Mouse (Mus musculus): ENCODE data around the gene Gramd1a. TPM values are rescaled to one million over a fixed set of nuclear protein-coding genes. Genes with fewer than 3 reads are reported as not detected.

Gene Gramd1a
- polyA plus RNA-seq, 1 experiment from 2014 or later = 231 TPM

DNA sequence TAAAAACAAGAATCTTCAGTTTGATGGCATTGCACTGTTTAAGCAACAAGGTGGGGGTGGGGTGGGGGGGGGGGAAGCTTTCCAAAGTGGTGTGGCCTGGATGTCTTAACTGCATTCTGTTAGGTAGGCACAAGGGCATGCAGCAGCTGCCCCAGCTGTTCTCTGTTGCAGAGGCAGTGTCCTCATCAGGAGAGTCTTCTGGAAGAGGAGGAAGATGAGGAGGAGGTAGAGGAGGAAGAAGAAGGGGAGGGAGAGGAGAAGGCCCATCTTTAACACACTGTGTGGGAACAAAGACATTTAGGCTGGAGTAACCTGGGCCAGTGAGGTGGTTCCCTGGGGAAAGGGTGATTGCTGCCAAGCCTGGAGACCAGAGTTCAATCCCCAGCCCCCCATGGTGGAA, 73.6 kb downstream of the Gramd1a start:
- Histone ChIP-seq H3K9me3 (no peaks in the 10 kb centered on the region; the same call in 1 of the 2 replicates), H3K4me3 (no peak overlapping the region), H3K4me2 (no peak overlapping the region), H3K4me1 (replicated peaks) (peaks cover 22% of the 10 kb centered on the region), H3K36me3 (no peaks in the 10 kb centered on the region), H3K27me3 (no peaks in the 10 kb centered on the region), H3K9ac (no peak overlapping the region), H3K27ac (no peak overlapping the region)
- no peak for ATAC-seq (ENCODE audit: low FRiP score)

DNA sequence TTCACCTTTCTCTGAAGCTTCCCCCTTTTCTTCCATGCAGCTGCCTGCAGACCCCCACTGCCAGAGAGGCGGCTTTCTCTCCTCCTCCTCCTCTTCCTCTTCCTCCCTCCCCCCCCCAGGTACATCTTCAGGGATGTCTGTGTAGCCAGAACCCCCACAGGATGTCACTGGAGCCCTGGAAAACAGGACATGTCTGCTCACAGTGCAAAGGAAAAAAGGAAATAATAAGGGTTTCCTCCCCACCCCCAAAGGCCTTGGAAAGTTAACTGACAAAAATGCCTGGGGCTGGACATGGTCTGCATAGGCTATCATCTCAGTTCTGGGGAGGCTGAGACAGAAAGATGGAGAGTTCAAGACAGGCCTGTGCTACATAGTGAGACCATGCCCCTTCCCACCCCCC, 74.6 kb downstream of the Gramd1a start:
- no peak for ATAC-seq (ENCODE audit: low FRiP score)
- 29% methylated on average over 1 of the region's 1 CpGs for WGBS
- no peak overlapping the region for H3K9ac ChIP-seq

DNA sequence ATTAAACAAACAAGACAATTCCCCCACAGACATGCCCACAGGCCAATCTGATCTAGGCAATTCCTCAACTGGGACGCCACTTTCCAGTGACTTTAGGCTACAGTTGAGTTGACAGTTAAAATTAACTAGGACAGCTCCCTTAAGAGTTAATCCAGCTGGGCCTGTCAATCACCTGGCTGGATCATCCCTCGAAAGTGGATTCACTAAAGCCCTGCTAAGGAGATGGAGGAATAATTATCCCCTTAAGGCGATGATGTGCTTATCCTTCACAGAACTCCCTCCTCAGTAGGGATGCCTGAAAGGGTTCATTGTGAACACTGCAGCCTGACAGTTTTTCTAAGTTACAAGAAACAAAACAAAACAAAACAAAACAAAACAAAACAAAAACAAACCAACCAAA, 75.1 kb downstream of the Gramd1a start:
- WGBS = 46% methylated on average over 3 of the region's 3 CpGs
- Histone ChIP-seq H3K27me3 (no peaks in the 10 kb centered on the region), H3K4me2 (no peak overlapping the region), H3K4me1 (replicated peaks) (peaks cover 22% of the 10 kb centered on the region), H3K27ac (no peak overlapping the region), H3K36me3 (no peaks in the 10 kb centered on the region), H3K9ac (no peak overlapping the region), H3K4me3 (no peak overlapping the region), H3K9me3 (no peaks in the 10 kb centered on the region; the same call in 1 of the 2 replicates)
- no peak for ATAC-seq (ENCODE audit: low FRiP score)

More for the DNA sequence above, 74.6 kb downstream of the Gramd1a start:
- Histone ChIP-seq H3K4me1 (replicated peaks) (peaks cover 22% of the 10 kb centered on the region), H3K36me3 (no peaks in the 10 kb centered on the region), H3K4me3 (no peak overlapping the region), H3K27ac (no peak overlapping the region), H3K9me3 (no peaks in the 10 kb centered on the region; the same call in 1 of the 2 replicates), H3K27me3 (no peaks in the 10 kb centered on the region), H3K4me2 (no peak overlapping the region)

Other genes starting within 250 kb of the Gramd1a start
- 1.7 and 1.9 TPM in 2 replicates for gene Mag, start 241.0 kb downstream of the Gramd1a start, polyA plus RNA-seq (2015; fragmentation: Nextera tagmentation; extraction: Ambion mirVana)
- not detected in 2 replicates for gene Hamp2, start 231.2 kb downstream of the Gramd1a start, polyA plus RNA-seq (2015; fragmentation: Nextera tagmentation; extraction: Ambion mirVana)
- not detected in 2 replicates for gene Hamp, start 211.9 kb downstream of the Gramd1a start, polyA plus RNA-seq (2015; fragmentation: Nextera tagmentation; extraction: Ambion mirVana)
- 25.9 and 26.0 TPM in 2 replicates for gene Usf2, start 199.1 kb downstream of the Gramd1a start, polyA plus RNA-seq (2015; fragmentation: Nextera tagmentation; extraction: Ambion mirVana)
- 17.2 and 18.8 TPM in 2 replicates for gene Lsr, start 182.4 kb downstream of the Gramd1a start, polyA plus RNA-seq (2015; fragmentation: Nextera tagmentation; extraction: Ambion mirVana)
- 0.96 and 0.97 TPM in 2 replicates for gene Fam187b, start 182.1 kb downstream of the Gramd1a start, polyA plus RNA-seq (2015; fragmentation: Nextera tagmentation; extraction: Ambion mirVana)
- 13.0 and 20.0 TPM in 2 replicates for gene Fxyd5, start 113.4 kb downstream of the Gramd1a start, polyA plus RNA-seq (2015; fragmentation: Nextera tagmentation; extraction: Ambion mirVana)
- 108 and 116 TPM in 2 replicates for gene Fxyd7, start 104.4 kb downstream of the Gramd1a start, polyA plus RNA-seq (2015; fragmentation: Nextera tagmentation; extraction: Ambion mirVana)
- 27.3 and 30.6 TPM in 2 replicates for gene Fxyd1, start 98.7 kb downstream of the Gramd1a start, polyA plus RNA-seq (2015; fragmentation: Nextera tagmentation; extraction: Ambion mirVana)
- 1.1 and 1.6 TPM in 2 replicates for gene Lgi4, start 96.6 kb downstream of the Gramd1a start, polyA plus RNA-seq (2015; fragmentation: Nextera tagmentation; extraction: Ambion mirVana)
- gene Fxyd3, start 79.2 kb downstream of the Gramd1a start, polyA plus RNA-seq (2015; fragmentation: Nextera tagmentation; extraction: Ambion mirVana) = 0.79 and 1.3 TPM in 2 replicates
- 0.65 and 0.78 TPM in 2 replicates for gene Hpn, start 40.6 kb downstream of the Gramd1a start, polyA plus RNA-seq (2015; fragmentation: Nextera tagmentation; extraction: Ambion mirVana)
- gene Scn1b, start 28.9 kb downstream of the Gramd1a start, polyA plus RNA-seq (2015; fragmentation: Nextera tagmentation; extraction: Ambion mirVana) = 4.7 and 5.2 TPM in 2 replicates
- not detected in 2 replicates for gene Scgb2b2, start 134.6 kb upstream of the Gramd1a start, polyA plus RNA-seq (2015; fragmentation: Nextera tagmentation; extraction: Ambion mirVana)
- not detected in 2 replicates for gene Scgb1b2, start 135.9 kb upstream of the Gramd1a start, polyA plus RNA-seq (2015; fragmentation: Nextera tagmentation; extraction: Ambion mirVana)
- not detected in 2 replicates for gene Scgb2b3, start 206.2 kb upstream of the Gramd1a start, polyA plus RNA-seq (2015; fragmentation: Nextera tagmentation; extraction: Ambion mirVana)
- gene Scgb1b3, start 219.7 kb upstream of the Gramd1a start, polyA plus RNA-seq (2015; fragmentation: Nextera tagmentation; extraction: Ambion mirVana) = not detected in 2 replicates

Data from hindbrain, embryonic 13.5 days (tissue).